Mouse (Mus musculus) E14TG2a.4 (cell line): ENCODE data around the gene Nkain4.

ENCODE experiments used
- H3K27me3 ChIP-seq: 2 replicates; pipeline ENCODE4 v1.6.1; 2014; ENCODE audit warnings: low read length, control low read depth; ENCODE audit not compliant: insufficient read depth
- H3K36me3 ChIP-seq: 2 replicates; pipeline ENCODE4 v1.6.1; 2014; ENCODE audit warnings: low read length, control low read depth; ENCODE audit not compliant: insufficient read depth
- H3K4me1 ChIP-seq: replicated peaks from 2 replicates; pipeline ENCODE4 v1.6.1; 2014; ENCODE audit warnings: low read depth, low read length, control low read depth
- H3K4me3 ChIP-seq: replicated peaks from 2 replicates; pipeline ENCODE4 v1.5.1; 2014; ENCODE audit warnings: mild to moderate bottlenecking, low read length
- H3K9me3 ChIP-seq: 2 replicates; pipeline ENCODE4 v1.6.1; 2014; ENCODE audit warnings: low read length, control low read depth
- CTCF ChIP-seq: conservative IDR thresholded peaks from 2 replicates; pipeline ENCODE4 v1.5.1; 2014; ENCODE audit warnings: low read length
- NANOG ChIP-seq: IDR thresholded peaks from 2 replicates; pipeline ENCODE4 v1.6.1; 2014; ENCODE audit warnings: borderline replicate concordance, low read length, mixed read lengths
- POU5F1 ChIP-seq: IDR thresholded peaks from 2 replicates; pipeline ENCODE4 v1.6.1; 2014; ENCODE audit warnings: low read length, borderline replicate concordance

The Nkain4 gene

GRCm38 (mm10) chr2:180904435-180905208, 49.9 kb downstream of the Nkain4 start:
- Histone ChIP-seq H3K36me3 (peaks cover 63% of the 10 kb centered on the region), H3K9me3 (no peaks in the 10 kb centered on the region), H3K4me3 (no peak overlapping the region), H3K4me1 (peaks cover 51% of the 10 kb centered on the region), H3K27me3 (no peaks in the 10 kb centered on the region)
- TF ChIP-seq NANOG (no peak), POU5F1 (no peak), CTCF (no peak)

DNA sequence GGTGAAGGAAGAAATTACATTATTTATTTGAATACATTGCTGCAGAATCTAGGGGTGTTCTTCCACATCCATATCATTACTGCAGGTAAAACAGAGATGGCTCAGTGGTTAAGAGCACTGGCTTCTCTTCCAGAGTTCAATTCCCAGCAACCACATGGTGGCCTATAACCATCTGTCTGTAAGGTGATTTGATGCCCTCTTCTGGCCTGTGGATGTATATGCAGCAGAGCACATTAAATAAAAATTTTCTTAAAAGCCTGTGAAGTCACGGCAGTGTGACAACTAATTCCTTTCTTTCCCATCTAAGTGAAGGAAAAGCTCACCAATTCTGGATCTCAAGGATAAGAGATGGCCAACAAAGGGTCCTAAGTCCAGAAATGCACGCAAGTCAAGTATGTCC, 52.4 kb downstream of the Nkain4 start:
- Histone ChIP-seq H3K36me3 (peaks cover 40% of the 10 kb centered on the region), H3K4me1 (peaks cover 34% of the 10 kb centered on the region), H3K4me3 (no peak overlapping the region), H3K9me3 (no peaks in the 10 kb centered on the region), H3K27me3 (peaks cover 10% of the 10 kb centered on the region; the same call in 1 of the 2 replicates)
- TF ChIP-seq POU5F1, result no peak
- TF ChIP-seq NANOG, result no peak
- TF ChIP-seq CTCF, result peak; percentile 65

- H3K36me3 ChIP-seq, result peaks cover 6% of the 10 kb centered on the region
- H3K4me1 ChIP-seq, result peaks cover 30% of the 10 kb centered on the region
- H3K4me3 ChIP-seq, result no peak overlapping the region
- peaks cover 48% of the 10 kb centered on the region for H3K27me3 ChIP-seq
- no peaks in the 10 kb centered on the region for H3K9me3 ChIP-seq
- TF ChIP-seq POU5F1 (no peak), CTCF (no peak), NANOG (no peak)
Measured at GRCm38 (mm10) chr2:180897857-180898256, 56.6 kb downstream of the Nkain4 start.

DNA sequence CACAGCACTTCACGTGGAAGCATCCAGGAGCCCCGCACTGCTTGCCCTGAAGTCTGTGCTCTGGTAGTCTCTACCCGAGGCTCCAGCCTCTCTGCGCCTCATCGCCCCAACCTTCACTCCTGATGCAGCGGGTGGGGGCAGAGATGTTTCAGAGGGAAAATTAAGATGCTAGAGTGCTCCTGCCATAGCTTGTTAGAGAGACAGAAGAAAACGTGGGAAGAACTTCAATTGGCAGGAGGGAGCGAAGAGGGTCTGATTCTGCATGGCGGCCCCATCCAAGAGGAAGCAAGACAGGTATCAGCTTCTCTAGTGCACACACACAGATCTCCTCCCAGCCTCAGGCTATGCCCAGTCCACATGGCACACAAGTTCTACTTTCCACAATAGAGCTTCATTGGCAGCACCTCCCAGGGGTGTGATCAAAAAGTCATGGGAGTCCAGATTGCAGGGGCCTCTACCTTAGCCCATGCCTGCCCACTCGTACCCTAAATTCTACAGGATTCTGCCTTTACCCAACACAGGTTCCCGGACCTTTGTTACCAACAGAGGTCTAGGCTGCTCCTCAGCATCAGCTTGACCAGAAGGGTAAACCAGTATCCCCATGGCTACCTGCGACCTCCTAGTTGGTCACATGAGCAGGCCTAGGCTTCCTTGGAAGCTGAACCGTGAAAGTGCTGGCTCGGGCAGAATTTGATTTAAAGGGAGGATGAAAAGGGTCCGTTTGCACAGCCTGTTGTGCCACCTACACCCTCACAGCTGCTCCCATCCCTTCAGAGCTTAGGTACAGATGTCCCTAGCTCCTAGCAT, 57.5 kb downstream of the Nkain4 start:
- no peaks in the 10 kb centered on the region for H3K36me3 ChIP-seq
- no peak for TF ChIP-seq POU5F1
- TF ChIP-seq CTCF, result no peak
- no peak for TF ChIP-seq NANOG
- no peak overlapping the region for H3K4me3 ChIP-seq
- peaks cover 57% of the 10 kb centered on the region for H3K27me3 ChIP-seq
- no peaks in the 10 kb centered on the region for H3K9me3 ChIP-seq
- H3K4me1 ChIP-seq, result peaks cover 36% of the 10 kb centered on the region

DNA sequence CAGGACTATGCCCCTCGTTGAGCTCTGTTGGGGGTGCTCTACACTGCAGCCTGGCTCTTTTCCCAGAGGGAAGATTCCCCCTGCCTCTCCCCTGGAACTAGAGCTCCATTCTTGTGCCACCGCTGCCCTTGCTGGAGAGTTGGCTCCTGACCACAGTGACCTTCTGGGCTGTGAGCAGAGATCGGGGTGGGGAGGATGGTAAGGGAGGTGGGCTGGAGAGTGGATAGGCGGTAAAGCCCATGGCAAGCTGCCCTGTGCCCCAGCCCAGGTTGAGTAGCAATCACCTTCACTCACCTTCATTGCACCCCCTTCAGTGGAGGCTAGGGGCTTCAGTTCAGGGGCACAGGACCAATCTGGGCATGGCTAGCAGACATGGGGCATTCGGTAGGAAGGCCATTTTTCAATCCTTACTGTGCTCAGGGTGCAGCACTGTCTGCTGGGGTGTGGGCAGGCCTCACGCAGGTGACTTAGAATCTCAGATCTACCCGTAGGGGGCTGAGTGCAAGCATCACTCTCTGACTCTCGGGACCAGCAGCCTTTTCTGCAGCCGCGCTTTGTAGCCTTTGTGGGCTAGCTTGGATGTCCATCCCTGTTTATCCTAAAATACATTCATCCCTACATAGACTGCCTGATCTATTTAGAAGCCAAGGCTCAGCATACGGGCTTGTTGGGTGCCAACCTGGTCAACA, 58.5 kb downstream of the Nkain4 start:
- peaks cover 47% of the 10 kb centered on the region for H3K4me1 ChIP-seq
- no peaks in the 10 kb centered on the region for H3K9me3 ChIP-seq
- H3K27me3 ChIP-seq, result peaks cover 67% of the 10 kb centered on the region
- H3K4me3 ChIP-seq, result no peak overlapping the region
- TF ChIP-seq POU5F1, result no peak
- TF ChIP-seq CTCF, result no peak
- TF ChIP-seq NANOG, result no peak
- no peaks in the 10 kb centered on the region for H3K36me3 ChIP-seq

DNA sequence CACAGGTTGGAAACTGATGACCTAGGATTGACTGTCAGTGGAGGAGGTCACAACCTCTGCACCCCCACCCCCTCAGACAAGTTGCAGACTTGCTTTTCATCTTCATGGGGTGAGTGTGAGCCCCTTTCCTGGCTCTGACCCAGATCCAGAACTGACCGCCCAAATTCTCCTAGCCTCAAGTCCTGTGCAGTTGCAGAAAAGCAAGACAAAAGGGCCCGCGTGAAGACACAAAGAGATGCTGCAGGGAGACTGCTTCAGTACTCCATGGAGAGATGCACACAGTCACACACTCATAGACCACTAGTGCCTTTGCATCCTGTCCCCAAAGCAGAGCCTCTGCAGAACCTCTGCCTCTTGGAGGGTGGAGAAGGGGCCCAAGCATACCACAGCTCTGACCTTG, 59.2 kb downstream of the Nkain4 start:
- TF ChIP-seq POU5F1, result no peak
- no peak for TF ChIP-seq CTCF
- TF ChIP-seq NANOG, result no peak
- H3K9me3 ChIP-seq, result no peaks in the 10 kb centered on the region
- H3K4me3 ChIP-seq, result no peak overlapping the region
- peaks cover 54% of the 10 kb centered on the region for H3K4me1 ChIP-seq
- H3K27me3 ChIP-seq, result peaks cover 74% of the 10 kb centered on the region
- no peaks in the 10 kb centered on the region for H3K36me3 ChIP-seq

DNA sequence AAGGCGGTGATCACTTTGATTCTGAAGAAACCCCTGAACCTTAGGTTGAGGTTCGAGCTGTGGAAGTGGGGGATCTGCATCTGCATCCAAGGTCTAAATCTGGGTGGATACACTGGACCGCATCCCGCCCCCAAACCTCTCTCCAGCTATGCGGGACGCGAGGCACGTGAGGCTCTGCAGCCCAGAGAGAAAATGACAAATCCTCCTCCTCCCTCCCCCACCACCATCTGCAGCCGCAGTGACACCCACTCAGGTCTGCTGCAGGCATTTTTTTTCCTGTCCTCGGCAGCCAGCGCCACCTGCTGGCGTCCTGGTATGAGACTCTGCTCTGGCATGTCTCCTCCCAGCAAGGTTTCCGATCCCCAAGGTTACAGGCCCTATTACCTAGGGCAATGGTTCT, 59.8 kb downstream of the Nkain4 start:
- no peak for TF ChIP-seq POU5F1
- peak; percentile 66 for TF ChIP-seq CTCF
- Histone ChIP-seq H3K4me3 (peak overlapping the region; percentile 83), H3K36me3 (no peaks in the 10 kb centered on the region), H3K9me3 (no peaks in the 10 kb centered on the region), H3K4me1 (peaks cover 59% of the 10 kb centered on the region), H3K27me3 (peaks cover 80% of the 10 kb centered on the region)

DNA sequence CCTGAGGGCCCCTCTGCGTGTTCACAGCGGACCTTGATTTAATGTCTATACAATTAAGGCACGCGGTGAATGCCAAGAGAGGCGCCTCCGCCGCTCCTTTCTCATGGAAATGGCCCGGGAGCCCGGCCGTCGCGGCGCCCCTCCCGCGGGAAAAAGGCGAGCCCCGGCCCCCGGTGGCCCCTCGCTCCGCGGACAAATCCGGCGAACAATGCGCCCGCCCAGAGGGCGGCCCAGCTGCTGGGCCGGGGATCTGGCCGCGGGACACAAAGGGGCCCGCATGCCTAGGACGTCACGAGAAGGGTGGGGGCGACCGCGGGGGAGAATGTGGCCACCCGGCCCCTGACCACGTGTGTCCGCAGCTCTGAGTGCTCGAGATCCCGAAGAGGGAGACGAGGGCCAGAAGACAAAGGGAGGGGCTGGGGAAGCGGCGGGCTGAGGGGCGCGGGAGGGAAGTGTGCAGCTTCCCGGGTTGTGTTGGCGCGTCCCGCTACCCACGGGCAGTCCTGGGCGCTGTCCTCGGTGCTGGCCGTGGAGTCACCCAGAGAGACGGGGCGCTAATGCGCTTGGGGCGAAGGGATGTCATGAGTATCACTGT, 60.4 kb downstream of the Nkain4 start:
- H3K27me3 ChIP-seq, result peaks cover 86% of the 10 kb centered on the region
- H3K4me1 ChIP-seq, result peaks cover 65% of the 10 kb centered on the region
- TF ChIP-seq NANOG (no peak), CTCF (no peak), POU5F1 (no peak)
- H3K36me3 ChIP-seq, result no peaks in the 10 kb centered on the region
- H3K4me3 ChIP-seq, result peak overlapping the region; percentile 83
- H3K9me3 ChIP-seq, result no peaks in the 10 kb centered on the region
